Mouse (Mus musculus): ENCODE measurements at regions not wholly inside any gene's neighbourhood (a gene's known extent, or its start where the extent isn't known, plus 50 kb on each side); places are given as distances from the start of the nearest gene placed in this dataset.

DNA sequence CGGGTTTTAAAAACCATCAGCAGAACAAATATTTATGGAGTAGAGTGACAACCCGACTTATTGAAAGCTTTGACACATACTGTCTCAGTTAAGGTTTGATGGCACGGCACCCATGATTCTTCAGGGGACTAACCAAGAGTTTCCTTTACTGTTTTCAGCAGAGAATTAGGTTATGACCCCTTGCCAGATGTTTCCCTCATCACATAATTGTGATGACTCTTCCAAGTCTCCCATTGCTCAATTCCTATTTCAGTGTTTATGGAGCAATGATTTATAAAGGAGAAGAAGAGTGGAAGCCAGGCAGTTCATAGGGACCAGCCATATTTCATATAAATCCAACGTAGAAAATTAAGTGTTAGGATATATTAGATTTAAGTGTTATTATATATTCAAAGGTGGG is 181.4 kb upstream of the Adgrl2 start:
- Histone ChIP-seq H3K9ac (ENCODE audit: low read depth, low read length) (no peak overlapping the region), H3K36me3 (ENCODE audit: control insufficient read depth, insufficient read depth, low read length) (no peaks in the 10 kb centered on the region), H3K27me3 (ENCODE audit: control insufficient read depth, insufficient read depth, low read length) (no peaks in the 10 kb centered on the region), H3K4me1 (ENCODE audit: control insufficient read depth, insufficient read depth, low read length) (peaks cover 10% of the 10 kb centered on the region), H3K27ac (replicated peaks; ENCODE audit: insufficient read depth, low read depth, low read length) (no peak overlapping the region), H3K4me3 (ENCODE audit: insufficient read depth, low read depth, low read length) (no peak overlapping the region), H3K79me2 (ENCODE audit: control insufficient read depth, insufficient read depth, low read length) (no peaks in the 10 kb centered on the region)
- WGBS, result 85% methylated on average over 4 of the region's 4 CpGs
- DNase-seq (ENCODE audit: extremely low read depth, low read depth, low spot score), result no peak
- TF ChIP-seq CTCF (IDR thresholded peaks at IDR 0.05; ENCODE audit: low read depth, low read length) (no peak), POLR2A (IDR thresholded peaks at IDR 0.05; ENCODE audit: extremely low read depth, insufficient read depth, low read length) (no peak)

GRCm38 (mm10) chr3:149170191-149170590 is 179.8 kb upstream of the Adgrl2 start:
- no peak overlapping the region for H3K9ac ChIP-seq (ENCODE audit: low read depth, low read length)
- no peak overlapping the region for H3K4me3 ChIP-seq (ENCODE audit: insufficient read depth, low read depth, low read length)
- DNase-seq (ENCODE audit: extremely low read depth, low read depth, low spot score), result peak; percentile 90
- peaks cover 10% of the 10 kb centered on the region for H3K4me1 ChIP-seq (ENCODE audit: control insufficient read depth, insufficient read depth, low read length)
- TF ChIP-seq POLR2A (IDR thresholded peaks at IDR 0.05; ENCODE audit: extremely low read depth, insufficient read depth, low read length), result no peak
- no peaks in the 10 kb centered on the region for H3K36me3 ChIP-seq (ENCODE audit: control insufficient read depth, insufficient read depth, low read length)
- WGBS, result 35% methylated on average over 7 of the region's 7 CpGs
- H3K27me3 ChIP-seq (ENCODE audit: control insufficient read depth, insufficient read depth, low read length), result no peaks in the 10 kb centered on the region
- H3K79me2 ChIP-seq (ENCODE audit: control insufficient read depth, insufficient read depth, low read length), result no peaks in the 10 kb centered on the region
- peak overlapping the region; percentile 74 for H3K27ac ChIP-seq (replicated peaks; ENCODE audit: insufficient read depth, low read depth, low read length)

GRCm38 (mm10) chr3:149169442-149169841 is 179.1 kb upstream of the Adgrl2 start:
- no peaks in the 10 kb centered on the region for H3K27me3 ChIP-seq (ENCODE audit: control insufficient read depth, insufficient read depth, low read length)
- no peak overlapping the region for H3K9ac ChIP-seq (ENCODE audit: low read depth, low read length)
- H3K27ac ChIP-seq (replicated peaks; ENCODE audit: insufficient read depth, low read depth, low read length), result peak overlapping the region; percentile 74
- TF ChIP-seq POLR2A (IDR thresholded peaks at IDR 0.05; ENCODE audit: extremely low read depth, insufficient read depth, low read length) (no peak), CTCF (IDR thresholded peaks at IDR 0.05; ENCODE audit: low read depth, low read length) (no peak)
- H3K79me2 ChIP-seq (ENCODE audit: control insufficient read depth, insufficient read depth, low read length), result no peaks in the 10 kb centered on the region
- H3K36me3 ChIP-seq (ENCODE audit: control insufficient read depth, insufficient read depth, low read length), result no peaks in the 10 kb centered on the region
- WGBS, result 24% methylated on average over 12 of the region's 12 CpGs
- H3K4me1 ChIP-seq (ENCODE audit: control insufficient read depth, insufficient read depth, low read length), result peaks cover 10% of the 10 kb centered on the region
- no peak overlapping the region for H3K4me3 ChIP-seq (ENCODE audit: insufficient read depth, low read depth, low read length)
- peak; percentile 94 for DNase-seq (ENCODE audit: extremely low read depth, low read depth, low spot score)

GRCm38 (mm10) chr3:149167997-149168396 is 177.6 kb upstream of the Adgrl2 start:
- no peak for DNase-seq (ENCODE audit: extremely low read depth, low read depth, low spot score)
- TF ChIP-seq POLR2A (IDR thresholded peaks at IDR 0.05; ENCODE audit: extremely low read depth, insufficient read depth, low read length), result no peak
- TF ChIP-seq CTCF (IDR thresholded peaks at IDR 0.05; ENCODE audit: low read depth, low read length), result no peak
- H3K4me3 ChIP-seq (ENCODE audit: insufficient read depth, low read depth, low read length), result no peak overlapping the region
- H3K27ac ChIP-seq (replicated peaks; ENCODE audit: insufficient read depth, low read depth, low read length), result no peak overlapping the region
- H3K27me3 ChIP-seq (ENCODE audit: control insufficient read depth, insufficient read depth, low read length), result no peaks in the 10 kb centered on the region
- H3K36me3 ChIP-seq (ENCODE audit: control insufficient read depth, insufficient read depth, low read length), result no peaks in the 10 kb centered on the region
- WGBS, result 62% methylated on average over 3 of the region's 3 CpGs
- no peak overlapping the region for H3K9ac ChIP-seq (ENCODE audit: low read depth, low read length)
- H3K79me2 ChIP-seq (ENCODE audit: control insufficient read depth, insufficient read depth, low read length), result no peaks in the 10 kb centered on the region
- peaks cover 10% of the 10 kb centered on the region for H3K4me1 ChIP-seq (ENCODE audit: control insufficient read depth, insufficient read depth, low read length)

GRCm38 (mm10) chr3:149164804-149165203 is 174.4 kb upstream of the Adgrl2 start:
- Histone ChIP-seq H3K27ac (replicated peaks; ENCODE audit: insufficient read depth, low read depth, low read length) (no peak overlapping the region), H3K79me2 (ENCODE audit: control insufficient read depth, insufficient read depth, low read length) (no peaks in the 10 kb centered on the region), H3K9ac (ENCODE audit: low read depth, low read length) (no peak overlapping the region), H3K27me3 (ENCODE audit: control insufficient read depth, insufficient read depth, low read length) (no peaks in the 10 kb centered on the region), H3K4me3 (ENCODE audit: insufficient read depth, low read depth, low read length) (no peak overlapping the region), H3K4me1 (ENCODE audit: control insufficient read depth, insufficient read depth, low read length) (peaks cover 4% of the 10 kb centered on the region), H3K36me3 (ENCODE audit: control insufficient read depth, insufficient read depth, low read length) (no peaks in the 10 kb centered on the region)
- 92% methylated on average over 4 of the region's 4 CpGs for WGBS
- no peak for DNase-seq (ENCODE audit: extremely low read depth, low read depth, low spot score)
- no peak for TF ChIP-seq POLR2A (IDR thresholded peaks at IDR 0.05; ENCODE audit: extremely low read depth, insufficient read depth, low read length)
- no peak for TF ChIP-seq CTCF (IDR thresholded peaks at IDR 0.05; ENCODE audit: low read depth, low read length)

DNA sequence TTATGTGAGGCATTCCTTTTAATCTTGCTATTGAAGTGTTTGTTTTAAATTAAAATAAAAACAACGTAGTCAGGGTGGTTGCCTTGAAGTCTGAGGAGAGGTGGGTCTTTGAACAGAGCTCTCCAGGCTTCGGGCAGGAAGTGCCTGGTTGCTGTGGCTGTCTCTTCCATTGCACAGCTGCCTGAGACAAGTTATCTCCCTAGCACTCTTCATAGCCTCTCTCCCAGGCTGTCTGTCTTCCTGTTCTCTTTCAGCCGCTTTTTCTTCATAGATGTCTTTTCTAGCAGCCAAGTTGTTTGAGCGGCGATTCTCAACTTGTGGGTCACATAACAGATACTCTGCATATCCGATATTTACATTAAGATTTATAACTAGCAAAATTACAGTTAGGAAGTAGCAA is 173.2 kb upstream of the Adgrl2 start:
- Histone ChIP-seq H3K27ac (replicated peaks; ENCODE audit: insufficient read depth, low read depth, low read length) (no peak overlapping the region), H3K4me1 (ENCODE audit: control insufficient read depth, insufficient read depth, low read length) (no peaks in the 10 kb centered on the region), H3K79me2 (ENCODE audit: control insufficient read depth, insufficient read depth, low read length) (no peaks in the 10 kb centered on the region), H3K9ac (ENCODE audit: low read depth, low read length) (no peak overlapping the region), H3K36me3 (ENCODE audit: control insufficient read depth, insufficient read depth, low read length) (no peaks in the 10 kb centered on the region), H3K4me3 (ENCODE audit: insufficient read depth, low read depth, low read length) (no peak overlapping the region), H3K27me3 (ENCODE audit: control insufficient read depth, insufficient read depth, low read length) (no peaks in the 10 kb centered on the region)
- WGBS, result 86% methylated on average over 6 of the region's 6 CpGs
- DNase-seq (ENCODE audit: extremely low read depth, low read depth, low spot score), result no peak
- TF ChIP-seq POLR2A (IDR thresholded peaks at IDR 0.05; ENCODE audit: extremely low read depth, insufficient read depth, low read length), result no peak
- no peak for TF ChIP-seq CTCF (IDR thresholded peaks at IDR 0.05; ENCODE audit: low read depth, low read length)
